Mouse (Mus musculus) lung, embryonic 14.5 days (tissue): ENCODE measurements around the gene Ugt1a2. TPM values are rescaled to one million over a fixed set of nuclear protein-coding genes. Genes with fewer than 3 reads are reported as not detected.

Experiments used
- ATAC-seq: fragments of 200-750 bp; cut with Nextera tagmentation; 2 replicates; pipeline ENCODE4 v1.8.0; 2017; ENCODE audit warnings: mild to moderate bottlenecking, moderate TSS enrichment, moderate library complexity; ENCODE audit not compliant: insufficient read depth
- DNase-seq: peaks from one replicate; pipeline ENCODE4 v3.0.0-alpha.2; 2015
- H3K27ac ChIP-seq: fragments of 300-500 bp; sonication (generic); 2 replicates; pipeline ENCODE4 v1.5.1; 2014; ENCODE audit warnings: low read depth, mild to moderate bottlenecking, moderate library complexity
- H3K27me3 ChIP-seq: fragments of 300-500 bp; sonication (generic); 2 replicates; pipeline ENCODE4 v1.6.1; 2014; ENCODE audit warnings: low read length, control low read depth; ENCODE audit not compliant: insufficient read depth
- H3K36me3 ChIP-seq: fragments of 300-500 bp; sonication (generic); 2 replicates; pipeline ENCODE4 v1.6.1; 2014; ENCODE audit warnings: control low read depth; ENCODE audit not compliant: insufficient read depth
- H3K4me1 ChIP-seq: fragments of 300-500 bp; sonication (generic); 2 replicates; pipeline ENCODE4 v1.6.1; 2014; ENCODE audit warnings: antibody characterized with exemption, control low read depth; ENCODE audit not compliant: insufficient read depth
- H3K4me2 ChIP-seq: fragments of 300-500 bp; sonication (generic); 2 replicates; pipeline ENCODE4 v1.6.1; 2014; ENCODE audit warnings: mild to moderate bottlenecking
- H3K4me3 ChIP-seq: fragments of 300-500 bp; sonication (generic); 2 replicates; pipeline ENCODE4 v1.5.1; 2014; ENCODE audit warnings: low read depth, low read length
- H3K9ac ChIP-seq: fragments of 300-500 bp; sonication (generic); 2 replicates; pipeline ENCODE4 v1.6.1; 2014
- H3K9me3 ChIP-seq: fragments of 300-500 bp; sonication (generic); 2 replicates; pipeline ENCODE4 v1.6.1; 2016; ENCODE audit warnings: low read depth, low read length, control low read depth
- CTCF ChIP-seq: IDR thresholded peaks from 2 replicates; pipeline ENCODE4 v1.5.1; 2016; ENCODE audit warnings: antibody characterized with exemption, low read depth
- WGBS: fragments of 180-500 bp; shearing (Covaris S2); extraction: QIAGEN DNeasy Blood & Tissue Kit; methylation state at CpG from one replicate; pipeline ENCODE4 v1.1.7; 2014; 5-methylcytosine and 5-hydroxymethylcytosine counted together
- polyA plus RNA-seq: library from polyadenylated mRNA; unstranded; fragments of >200 nt; fragmentation: Nextera tagmentation; extraction: Ambion mirVana; gene quantifications from 2 replicates; pipeline ENCODE4 v1.2.1, GENCODE M21; 2014

Gene Ugt1a2
- polyA plus RNA-seq, 1 experiment from 2014 or later: not detected

DNA sequence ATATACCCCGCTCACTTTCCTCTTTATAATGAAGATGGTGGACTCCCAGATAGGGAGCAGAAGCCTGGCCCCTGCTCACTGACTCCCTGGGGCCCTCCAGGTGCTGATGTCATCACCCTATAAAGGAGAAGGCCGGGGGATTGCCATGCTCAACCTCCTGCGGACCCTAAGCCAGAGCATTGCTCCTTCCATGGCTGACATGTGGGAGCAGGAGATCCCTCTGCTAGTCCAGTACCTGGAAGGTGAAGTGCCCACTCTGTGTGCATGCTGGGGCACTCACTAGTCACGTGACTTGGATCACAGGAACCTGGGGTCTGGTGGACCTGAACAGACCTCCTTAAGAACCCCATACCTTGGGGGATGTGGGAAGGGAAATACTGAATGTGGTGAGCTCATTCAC lies 40.2 kb downstream of the Ugt1a2 start:
- Histone ChIP-seq H3K9ac (no peak overlapping the region), H3K4me1 (no peaks in the 10 kb centered on the region), H3K4me2 (no peak overlapping the region), H3K27ac (no peak overlapping the region), H3K27me3 (no peaks in the 10 kb centered on the region), H3K4me3 (no peak overlapping the region), H3K9me3 (peaks cover 87% of the 10 kb centered on the region), H3K36me3 (no peaks in the 10 kb centered on the region)
- 66% methylated on average over 4 of the region's 4 CpGs for WGBS
- no peak for TF ChIP-seq CTCF
- DNase-seq (no peak), ATAC-seq (peak; percentile 6; the same call in 1 of the 2 replicates)

DNA sequence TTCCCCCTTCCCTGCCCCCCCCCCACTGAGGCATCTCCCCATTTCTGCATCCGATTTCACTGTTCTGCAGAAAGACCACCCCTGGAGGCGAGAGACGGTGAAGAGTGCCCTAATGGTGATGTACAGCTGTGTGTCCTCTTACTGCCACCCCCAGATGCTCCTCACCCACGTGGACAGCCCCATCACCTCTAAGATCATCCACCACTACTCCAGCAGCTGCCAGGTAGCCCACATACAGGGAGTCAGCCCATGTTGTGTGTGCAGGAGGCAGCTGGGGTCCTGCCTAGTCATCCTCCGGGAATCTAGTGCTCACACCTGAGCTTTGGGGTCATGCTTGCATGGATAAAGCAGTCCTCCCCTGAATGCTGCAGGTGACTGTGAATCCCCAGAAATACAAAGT lies 43.5 kb downstream of the Ugt1a2 start:
- H3K9me3 ChIP-seq: peaks cover 94% of the 10 kb centered on the region
- 57% methylated on average over 5 of the region's 5 CpGs for WGBS

DNA sequence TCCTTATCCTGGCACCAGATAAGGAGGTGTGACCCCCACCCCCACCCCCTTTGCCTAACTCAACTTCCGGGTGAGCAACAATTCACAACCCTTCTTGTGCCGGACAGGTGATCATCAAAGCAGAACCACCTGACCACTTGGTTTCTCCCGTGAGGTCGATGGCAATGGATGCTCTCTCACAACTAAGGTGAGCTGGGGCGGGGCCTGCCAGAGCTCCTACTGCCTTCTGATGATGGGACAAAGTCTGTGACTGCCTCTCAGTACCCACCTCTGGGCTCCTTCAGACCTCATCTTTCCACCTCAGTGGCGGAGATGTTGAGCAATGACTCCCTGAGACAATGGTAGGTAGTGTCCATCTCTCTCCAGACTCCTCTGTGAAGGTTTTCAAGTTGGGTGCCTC lies 45.5 kb downstream of the Ugt1a2 start:
- WGBS: 76% methylated on average over 6 of the region's 6 CpGs
- Histone ChIP-seq H3K27ac (no peak overlapping the region), H3K36me3 (no peaks in the 10 kb centered on the region), H3K4me2 (no peak overlapping the region), H3K9ac (no peak overlapping the region), H3K4me1 (no peaks in the 10 kb centered on the region), H3K4me3 (no peak overlapping the region), H3K27me3 (no peaks in the 10 kb centered on the region), H3K9me3 (peaks cover 94% of the 10 kb centered on the region)
- ATAC-seq: no peak
- TF ChIP-seq CTCF: no peak
- no peak for DNase-seq

More for the DNA sequence above, 43.5 kb downstream of the Ugt1a2 start:
- Histone ChIP-seq H3K9ac (no peak overlapping the region), H3K27ac (no peak overlapping the region), H3K27me3 (no peaks in the 10 kb centered on the region), H3K36me3 (no peaks in the 10 kb centered on the region), H3K4me1 (no peaks in the 10 kb centered on the region), H3K4me2 (no peak overlapping the region), H3K4me3 (no peak overlapping the region)
- ATAC-seq (no peak), DNase-seq (no peak)
- TF ChIP-seq CTCF: no peak

DNA sequence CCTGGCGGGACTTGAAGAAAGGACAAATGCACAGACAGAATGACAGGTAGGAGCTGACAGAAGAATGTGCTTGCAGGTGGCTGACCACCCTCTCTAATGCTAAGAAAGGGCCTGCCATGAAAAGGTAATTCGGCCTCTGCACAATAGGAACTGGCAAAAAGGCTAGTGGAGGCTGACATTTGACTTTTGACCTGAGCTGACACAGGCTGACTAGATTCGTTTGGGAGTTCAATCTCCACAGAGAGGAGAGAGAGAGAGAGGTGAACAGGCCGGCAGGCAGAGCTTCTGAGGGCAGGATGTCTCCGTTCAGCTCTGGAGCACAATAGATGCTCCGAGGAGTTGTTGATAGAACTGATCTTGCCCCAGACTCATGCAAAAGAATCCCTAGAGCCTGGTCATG lies 46.0 kb downstream of the Ugt1a2 start:
- Histone ChIP-seq H3K36me3 (no peaks in the 10 kb centered on the region), H3K27ac (no peak overlapping the region), H3K4me1 (no peaks in the 10 kb centered on the region), H3K4me2 (no peak overlapping the region), H3K9me3 (peaks cover 94% of the 10 kb centered on the region), H3K9ac (no peak overlapping the region), H3K4me3 (no peak overlapping the region), H3K27me3 (no peaks in the 10 kb centered on the region)
- TF ChIP-seq CTCF: no peak
- DNase-seq: no peak
- 45% methylated on average over 6 of the region's 6 CpGs for WGBS
- no peak for ATAC-seq

DNA sequence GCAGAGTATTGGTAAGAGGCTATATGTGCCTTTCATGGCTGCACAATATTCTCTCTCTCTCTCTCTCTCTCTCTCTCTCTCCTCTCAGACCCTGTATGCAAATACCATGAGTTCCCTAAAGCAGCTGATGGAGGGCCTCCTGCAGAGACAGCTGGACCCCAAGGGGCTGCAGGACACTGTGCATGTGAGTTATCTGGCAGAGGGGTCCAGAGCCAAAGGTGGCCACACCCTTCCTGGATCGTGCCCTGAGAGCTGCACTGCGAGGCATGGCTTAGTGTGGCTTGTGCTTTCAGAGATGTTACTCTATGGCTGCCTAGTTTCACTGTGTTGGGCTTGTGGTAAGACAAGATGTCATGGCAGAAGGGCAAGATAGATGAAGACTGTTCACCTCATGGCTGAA lies 47.3 kb downstream of the Ugt1a2 start:
- no peaks in the 10 kb centered on the region for H3K4me1 ChIP-seq
- H3K4me3 ChIP-seq: no peak overlapping the region
- 42% methylated on average over 2 of the region's 2 CpGs for WGBS
- H3K4me2 ChIP-seq: no peak overlapping the region
- no peak for TF ChIP-seq CTCF
- H3K36me3 ChIP-seq: no peaks in the 10 kb centered on the region
- H3K9me3 ChIP-seq: peaks cover 89% of the 10 kb centered on the region
- H3K27me3 ChIP-seq: no peaks in the 10 kb centered on the region
- no peak for ATAC-seq
- H3K27ac ChIP-seq: no peak overlapping the region
- H3K9ac ChIP-seq: no peak overlapping the region
- no peak for DNase-seq

DNA sequence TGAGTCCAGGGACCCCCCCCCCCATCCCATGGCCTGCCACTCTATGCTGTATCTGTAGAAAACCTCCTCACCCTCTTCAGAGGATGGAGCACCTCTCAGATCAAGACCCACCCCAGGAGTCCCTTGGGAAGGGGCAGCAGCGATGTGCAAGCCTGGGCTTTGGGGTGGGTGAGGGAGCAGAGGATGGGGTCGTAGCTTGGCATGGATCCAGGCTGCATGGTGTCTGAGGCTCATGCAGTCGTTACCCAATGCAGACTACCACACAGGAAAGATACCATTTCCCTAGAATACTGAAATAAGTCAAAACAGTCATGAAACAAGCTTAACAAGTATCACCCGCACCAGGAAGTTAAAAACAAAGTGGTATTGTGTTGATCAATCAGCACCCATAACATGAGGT lies 48.3 kb downstream of the Ugt1a2 start:
- DNase-seq (no peak), ATAC-seq (no peak)
- Histone ChIP-seq H3K4me1 (no peaks in the 10 kb centered on the region), H3K9me3 (peaks cover 82% of the 10 kb centered on the region), H3K36me3 (no peaks in the 10 kb centered on the region), H3K4me3 (no peak overlapping the region), H3K27me3 (no peaks in the 10 kb centered on the region), H3K9ac (no peak overlapping the region), H3K27ac (no peak overlapping the region), H3K4me2 (no peak overlapping the region)
- TF ChIP-seq CTCF: no peak
- 64% methylated on average over 4 of the region's 4 CpGs for WGBS

DNA sequence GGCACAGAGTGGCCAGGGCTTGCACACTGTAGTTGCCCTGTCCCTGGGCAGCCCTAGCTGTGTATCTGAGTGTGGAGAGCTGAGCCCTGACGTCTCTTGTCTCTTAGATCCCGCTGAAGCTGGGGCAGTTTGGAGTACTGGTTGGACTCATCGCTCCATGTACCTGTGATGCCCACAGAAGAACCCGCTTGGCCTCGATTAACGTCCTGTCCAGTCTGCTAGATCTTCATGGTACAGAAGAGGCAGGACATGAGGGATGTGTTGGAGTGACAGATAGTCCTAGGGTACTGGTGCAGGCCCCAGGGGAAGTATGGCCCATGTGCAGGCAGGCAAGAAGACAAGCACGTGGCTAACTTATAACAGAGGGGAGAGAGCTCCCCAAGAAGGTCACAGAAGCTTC lies 49.2 kb downstream of the Ugt1a2 start:
- no peak overlapping the region for H3K4me3 ChIP-seq
- DNase-seq: no peak
- TF ChIP-seq CTCF: no peak
- no peaks in the 10 kb centered on the region for H3K4me1 ChIP-seq
- ATAC-seq: no peak
- peaks cover 76% of the 10 kb centered on the region for H3K9me3 ChIP-seq
- no peaks in the 10 kb centered on the region for H3K27me3 ChIP-seq
- H3K4me2 ChIP-seq: no peak overlapping the region
- H3K9ac ChIP-seq: no peak overlapping the region
- no peaks in the 10 kb centered on the region for H3K36me3 ChIP-seq
- no peak overlapping the region for H3K27ac ChIP-seq
- 73% methylated on average over 7 of the region's 7 CpGs for whole genome bisulfite sequencing

DNA sequence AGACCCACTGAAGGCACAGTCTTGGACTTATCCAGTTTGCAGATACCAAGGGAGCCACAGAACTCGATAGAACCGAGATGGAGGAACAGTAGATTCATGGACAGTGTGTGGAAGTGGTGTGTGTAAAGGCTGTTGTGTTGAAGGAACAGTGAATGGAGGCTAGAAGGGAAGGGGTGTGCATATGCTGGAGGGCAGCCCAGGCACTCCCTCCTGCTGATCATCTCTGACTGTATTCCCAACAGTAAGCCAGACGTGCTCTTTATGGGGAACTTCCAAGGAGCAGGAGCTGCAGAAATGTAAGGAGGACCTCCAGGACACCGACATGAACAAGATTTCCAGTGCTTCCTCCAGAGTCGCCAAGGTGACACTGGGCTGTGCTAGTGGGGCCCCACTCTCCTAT lies 49.6 kb downstream of the Ugt1a2 start:
- ATAC-seq: no peak
- WGBS: 76% methylated on average over 5 of the region's 5 CpGs

More for the DNA sequence above, 49.6 kb downstream of the Ugt1a2 start:
- no peaks in the 10 kb centered on the region for H3K4me1 ChIP-seq
- no peak for DNase-seq
- no peak overlapping the region for H3K4me2 ChIP-seq
- no peaks in the 10 kb centered on the region for H3K36me3 ChIP-seq
- H3K27ac ChIP-seq: no peak overlapping the region
- H3K9me3 ChIP-seq: peaks cover 76% of the 10 kb centered on the region
- no peak overlapping the region for H3K4me3 ChIP-seq
- H3K27me3 ChIP-seq: no peaks in the 10 kb centered on the region
- H3K9ac ChIP-seq: no peak overlapping the region
- no peak for TF ChIP-seq CTCF
